Mouse (Mus musculus): Measurements from ENCODE around the gene Slc22a5.
A peak's percentile ranks its signal among the peaks of the same experiment; 100 is the strongest.
"Not testable (repeated sequence)": the region's sequence is repeated elsewhere in the genome, so short reads cannot be mapped to it uniquely, and the experiment has no call there.

Gene Slc22a5

GRCm38 (mm10) chr11:53888242-53888641, 3.2 kb downstream of the Slc22a5 start:
- no peak for DNase-seq (ENCODE audit: low spot score in 2 of 2)

DNA sequence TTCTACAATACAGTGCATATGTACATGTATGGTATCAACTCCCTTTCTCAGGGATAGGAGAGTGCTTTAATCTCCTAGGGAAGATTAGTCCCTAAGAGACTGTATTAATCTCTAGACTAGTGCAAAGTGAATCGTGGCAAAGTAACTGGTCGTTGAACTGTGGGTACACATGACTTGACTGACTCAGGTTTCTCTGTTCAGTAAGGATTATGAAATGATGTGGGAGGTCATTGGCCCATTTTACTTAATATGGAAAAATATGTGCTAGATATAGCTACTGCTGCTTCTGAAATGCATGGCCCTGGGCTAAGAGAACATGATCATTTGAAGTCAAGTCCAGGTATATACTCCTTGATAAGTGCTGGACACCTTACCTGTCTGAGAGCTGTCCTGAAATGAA, 8.2 kb downstream of the Slc22a5 start:
- no peak for DNase-seq (ENCODE audit: low spot score in 2 of 2)

DNA sequence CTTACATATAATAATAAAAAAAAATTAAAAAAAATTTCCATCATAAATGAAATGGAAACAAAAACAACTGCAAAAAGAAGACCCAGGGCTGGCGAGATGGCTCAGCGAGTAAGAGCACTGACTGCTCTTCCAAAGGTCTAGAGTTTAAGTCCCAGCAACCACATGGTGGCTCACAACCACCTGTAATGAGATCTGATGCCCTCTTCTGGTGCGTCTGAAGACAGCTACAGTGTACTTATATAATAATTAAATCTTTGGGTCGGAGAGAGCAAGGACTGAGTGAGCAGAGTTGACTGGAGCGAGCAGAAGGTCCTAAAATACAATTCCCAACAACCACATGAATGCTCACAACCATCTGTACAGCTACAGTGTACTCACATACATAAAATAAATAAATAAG, 13.4 kb downstream of the Slc22a5 start:
- not testable (repeated sequence) for DNase-seq (ENCODE audit: low spot score in 2 of 2)

- DNase-seq (ENCODE audit: low spot score in 2 of 2), result no peak
These were observed 15.0 kb downstream of the Slc22a5 start for GRCm38 (mm10) chr11:53876488-53876887.

- DNase-seq (ENCODE audit: low spot score in 2 of 2), result no peak
These were observed 16.8 kb downstream of the Slc22a5 start for GRCm38 (mm10) chr11:53874706-53875105.

DNA sequence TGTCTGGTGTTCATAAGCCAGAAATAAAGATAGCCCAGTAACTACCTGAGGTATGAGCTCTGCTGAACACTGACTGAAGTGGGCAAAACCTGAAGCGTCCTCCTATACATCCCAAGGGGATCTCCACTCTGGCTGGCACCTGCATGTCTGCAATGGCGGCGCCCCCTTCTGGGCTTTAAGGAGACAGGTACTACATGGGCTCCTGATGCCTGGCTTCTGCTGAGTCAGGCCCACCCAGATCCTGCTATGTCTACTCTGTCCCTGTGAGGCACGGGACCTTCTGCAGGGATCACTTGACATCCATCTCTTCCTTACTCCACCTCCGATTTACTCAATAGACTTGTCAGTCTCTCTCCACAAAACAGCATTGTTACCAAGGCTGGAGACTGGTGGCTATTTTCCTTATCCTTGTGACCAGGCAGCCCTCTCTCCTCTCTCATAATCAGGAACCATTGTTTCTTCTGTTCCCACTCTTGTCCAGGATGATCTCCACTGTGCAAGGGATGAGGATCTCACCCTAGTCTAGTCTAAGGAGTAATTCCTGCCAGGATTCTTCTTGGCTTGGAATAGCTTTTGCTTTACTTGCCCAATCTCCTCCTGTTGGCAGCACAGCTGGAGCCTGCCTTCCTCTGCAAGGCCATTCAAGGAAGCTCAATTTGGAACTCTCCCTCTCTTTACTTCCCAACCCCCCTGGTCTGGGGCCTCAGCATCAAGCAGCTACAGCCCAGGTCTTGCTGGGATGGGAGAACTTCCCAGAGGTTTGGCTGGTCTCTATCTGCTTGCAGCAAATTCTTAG, 17.4 kb downstream of the Slc22a5 start:
- DNase-seq (ENCODE audit: low spot score in 2 of 2), result not testable (repeated sequence)

DNA sequence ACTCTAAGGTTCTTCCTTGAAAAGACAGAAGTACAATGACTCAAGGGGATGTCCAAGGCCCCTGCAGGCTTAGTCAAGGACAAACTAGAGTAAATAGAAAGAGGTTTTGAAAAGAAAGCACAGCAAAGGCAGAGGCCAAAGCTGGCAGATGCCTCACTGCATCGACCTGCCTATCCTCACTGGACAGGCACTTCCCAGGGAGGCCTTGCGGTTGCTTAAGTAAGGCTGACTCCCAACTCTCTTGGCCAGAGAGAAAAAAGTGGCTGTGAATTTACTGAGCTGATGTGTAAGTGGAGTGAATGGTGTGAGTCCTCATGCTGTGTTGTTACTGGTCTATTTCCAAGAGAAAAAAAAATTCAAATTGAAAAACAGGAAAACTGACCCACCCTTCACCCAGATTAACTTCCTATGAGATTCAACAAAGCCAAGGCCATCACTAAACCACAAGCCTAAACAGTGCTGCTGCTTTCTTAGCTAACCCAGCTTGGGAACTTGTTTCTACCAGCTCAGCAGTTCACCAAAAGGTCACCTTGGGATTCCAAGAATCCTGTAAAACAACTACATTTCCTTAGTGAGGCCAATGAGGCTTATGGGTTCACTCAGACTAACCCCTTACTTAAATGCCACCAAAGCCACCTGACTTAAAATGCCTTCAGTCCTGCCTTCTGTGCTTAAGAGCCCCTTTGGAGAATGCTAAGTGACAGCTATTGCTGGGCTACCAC, 19.5 kb downstream of the Slc22a5 start:
- DNase-seq (ENCODE audit: low spot score in 2 of 2), result no peak

- DNase-seq (ENCODE audit: low spot score in 2 of 2), result no peak
These were observed 22.3 kb downstream of the Slc22a5 start for GRCm38 (mm10) chr11:53869172-53869571.

DNA sequence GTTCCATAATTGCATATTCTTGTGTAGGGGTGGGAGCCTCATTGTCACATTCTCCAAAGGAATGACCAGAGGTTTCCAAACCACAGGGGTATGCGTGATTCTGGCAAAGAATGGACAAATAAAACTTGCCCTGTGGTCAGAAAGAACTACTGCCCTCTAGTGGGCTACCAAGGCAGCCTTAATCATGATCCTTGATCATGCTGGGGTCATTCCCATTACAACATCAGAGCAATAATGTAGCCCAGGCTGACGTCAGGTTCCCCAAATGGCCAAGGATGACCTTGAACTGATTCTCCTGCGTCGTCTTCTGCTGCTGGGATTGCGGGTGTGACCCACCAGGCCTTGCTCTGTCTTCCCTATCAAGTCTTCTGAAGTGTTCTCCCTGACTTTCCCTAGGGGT, 23.1 kb downstream of the Slc22a5 start:
- not testable (repeated sequence) for DNase-seq (ENCODE audit: low spot score in 2 of 2)

- not testable (repeated sequence) for DNase-seq (ENCODE audit: low spot score in 2 of 2)
These were observed 26.6 kb downstream of the Slc22a5 start for GRCm38 (mm10) chr11:53864724-53865310.

GRCm38 (mm10) chr11:53860944-53861343, 30.5 kb downstream of the Slc22a5 start:
- DNase-seq (ENCODE audit: low spot score in 2 of 2), result not testable (repeated sequence)

GRCm38 (mm10) chr11:53858761-53859580, 32.5 kb downstream of the Slc22a5 start, which contains the start of gene Gm12216:
Gene Gm12216, minus strand, starts transcription at chr11:53859256.
- not testable (repeated sequence) for DNase-seq (ENCODE audit: low spot score in 2 of 2)

GRCm38 (mm10) chr11:53858058-53858760, 33.3 kb downstream of the Slc22a5 start:
- DNase-seq (ENCODE audit: low spot score in 2 of 2), result no peak

GRCm38 (mm10) chr11:53853665-53854064, 37.8 kb downstream of the Slc22a5 start:
- no peak for DNase-seq (ENCODE audit: low spot score in 2 of 2)

DNA sequence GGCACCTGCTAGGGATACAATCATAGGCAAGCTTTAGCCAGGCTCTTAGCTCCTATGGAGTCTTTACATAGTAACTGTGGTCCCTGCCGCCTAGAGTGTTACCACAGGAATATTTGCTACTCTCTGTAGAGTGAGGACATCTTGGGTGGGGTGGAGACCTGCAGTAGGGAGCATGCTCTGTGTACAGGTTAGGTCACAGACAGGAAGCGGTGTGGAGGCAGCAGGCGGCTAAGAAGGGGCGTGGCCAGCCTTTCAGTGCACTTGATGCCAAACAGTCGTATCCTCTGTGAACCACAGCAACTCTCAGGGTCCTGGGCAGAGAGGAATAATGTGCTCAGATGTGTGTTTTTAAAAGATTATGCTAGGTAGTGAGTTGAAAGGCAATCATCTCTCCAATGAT, 39.7 kb downstream of the Slc22a5 start:
- no peak for DNase-seq (ENCODE audit: low spot score in 2 of 2)

DNA sequence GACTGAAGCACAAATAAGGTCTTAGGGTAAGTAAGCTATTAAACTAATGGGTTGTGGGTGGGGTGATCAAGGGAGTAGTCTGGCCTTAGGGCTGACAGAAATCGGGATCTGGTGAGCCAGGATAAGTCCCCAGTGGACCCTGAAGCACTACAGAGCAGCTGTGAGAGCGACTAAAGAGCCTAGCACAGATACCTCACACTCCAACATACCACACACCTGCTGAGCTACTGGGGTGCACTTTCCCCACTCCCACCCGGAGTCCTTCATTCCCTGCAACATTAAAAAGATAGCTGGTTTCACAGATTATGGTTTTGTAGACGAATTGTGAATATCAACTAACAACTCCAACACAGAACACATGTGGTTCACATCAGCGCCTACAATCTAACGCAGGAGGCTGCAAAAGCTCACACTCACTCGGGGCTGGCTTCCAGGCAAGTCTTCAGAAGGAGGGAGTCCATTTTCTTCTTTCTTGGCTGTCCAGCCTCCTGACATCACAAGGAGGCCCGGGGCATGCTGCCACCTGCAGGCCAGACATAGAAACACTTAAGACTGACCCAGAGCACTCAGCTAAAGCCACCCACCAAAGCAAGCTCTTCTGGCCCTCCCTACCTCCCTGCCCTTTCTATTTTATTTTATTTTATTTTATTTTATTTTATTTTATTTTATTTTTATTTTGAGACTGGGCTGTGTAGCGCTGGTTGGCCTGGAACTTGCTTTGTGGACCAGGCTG, 41.7 kb downstream of the Slc22a5 start:
- peak; percentile 78 for DNase-seq (ENCODE audit: low spot score in 2 of 2)

DNA sequence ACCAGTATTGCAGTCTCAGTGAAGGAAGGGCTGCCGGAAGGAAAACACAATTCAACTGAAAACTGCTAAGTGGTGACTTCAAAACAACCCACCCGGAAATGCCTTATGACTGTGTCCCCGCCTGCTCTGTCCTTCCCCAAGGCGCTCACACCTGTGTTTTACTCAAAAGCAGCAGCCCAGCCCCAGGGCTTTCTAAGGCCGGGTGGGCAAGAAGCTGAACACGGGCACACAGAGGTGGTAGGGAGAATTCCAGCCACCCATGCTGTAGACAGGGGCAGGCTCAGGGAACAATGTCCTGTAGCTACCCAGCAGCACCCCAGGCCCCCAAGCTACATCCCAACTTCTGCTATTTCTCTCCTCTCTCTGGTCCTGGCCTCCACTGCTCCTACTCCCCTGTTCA, 45.8 kb downstream of the Slc22a5 start:
- DNase-seq (ENCODE audit: low spot score in 2 of 2), result no peak

DNA sequence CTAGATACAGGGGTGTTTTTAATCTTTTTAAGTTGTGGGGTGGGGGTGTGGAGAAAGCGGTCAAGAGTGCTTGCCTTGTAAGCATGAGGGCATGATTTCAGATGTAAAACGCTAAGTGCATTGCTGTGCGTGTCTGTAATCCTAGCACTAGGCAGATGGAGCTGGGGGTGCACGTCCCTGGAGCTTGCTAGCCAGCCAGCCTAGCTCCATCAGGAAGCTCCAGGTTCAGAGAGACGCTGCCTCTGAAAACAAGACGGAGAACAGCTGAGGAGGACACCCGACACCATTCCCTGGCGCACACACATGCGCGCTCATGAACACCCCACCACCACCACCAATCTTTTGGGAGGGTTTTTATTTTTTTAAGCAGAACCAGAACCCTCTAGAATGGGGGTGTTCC, 48.4 kb downstream of the Slc22a5 start:
- peak in 1 of 2 experiments; percentile 44 for DNase-seq (ENCODE audit: low spot score in 2 of 2)

- DNase-seq (ENCODE audit: low spot score in 2 of 2), result peak; percentile 57 to 77
These were observed 49.3 kb downstream of the Slc22a5 start for GRCm38 (mm10) chr11:53842161-53842581.

DNA sequence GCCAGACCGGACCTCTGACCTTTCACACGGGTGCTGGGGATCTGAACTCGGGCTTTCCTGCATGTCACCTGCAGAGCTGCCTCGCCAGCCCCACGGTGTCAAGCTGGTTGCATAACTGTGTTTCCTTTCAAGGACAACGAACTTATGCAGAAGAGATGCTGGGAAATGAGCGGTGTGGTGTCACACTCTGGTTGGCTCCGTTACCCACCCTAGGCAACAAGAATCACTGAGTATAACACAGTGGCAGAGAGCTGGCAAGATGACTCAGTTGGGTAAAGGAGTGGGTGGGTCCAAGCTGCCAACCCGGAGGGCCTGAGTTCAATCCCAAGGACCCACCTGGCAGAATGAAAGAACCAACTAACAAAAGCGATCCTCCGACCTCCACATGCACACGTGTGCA, 49.9 kb downstream of the Slc22a5 start:
- no peak for DNase-seq (ENCODE audit: low spot score in 2 of 2)

Data from right cerebral cortex, adult 2 months (tissue).